Mouse (Mus musculus): ENCODE data around the gene Maml3.

Maml3 gene

DNA sequence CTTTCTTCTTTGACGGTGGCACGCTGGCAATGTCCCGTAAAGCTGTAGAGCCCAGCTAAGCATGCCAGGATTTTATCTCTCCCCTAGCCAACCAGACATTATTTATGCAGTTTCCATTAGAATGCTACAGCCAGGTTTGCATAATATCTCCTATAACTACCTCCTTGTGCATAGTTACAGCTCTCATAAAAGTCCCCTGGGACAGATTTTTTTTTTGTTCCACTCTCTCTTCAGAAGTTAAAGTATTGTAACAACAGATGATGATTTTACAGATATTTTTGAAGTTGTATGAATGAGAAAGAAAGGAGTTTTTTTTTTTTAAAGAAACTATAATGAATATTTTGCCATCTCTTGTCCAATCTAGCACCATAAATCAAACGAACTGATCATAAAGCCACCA is 232.1 kb downstream of the Maml3 start:
- DNase-seq (ENCODE audit: low spot score in 2 of 2), result no peak

DNA sequence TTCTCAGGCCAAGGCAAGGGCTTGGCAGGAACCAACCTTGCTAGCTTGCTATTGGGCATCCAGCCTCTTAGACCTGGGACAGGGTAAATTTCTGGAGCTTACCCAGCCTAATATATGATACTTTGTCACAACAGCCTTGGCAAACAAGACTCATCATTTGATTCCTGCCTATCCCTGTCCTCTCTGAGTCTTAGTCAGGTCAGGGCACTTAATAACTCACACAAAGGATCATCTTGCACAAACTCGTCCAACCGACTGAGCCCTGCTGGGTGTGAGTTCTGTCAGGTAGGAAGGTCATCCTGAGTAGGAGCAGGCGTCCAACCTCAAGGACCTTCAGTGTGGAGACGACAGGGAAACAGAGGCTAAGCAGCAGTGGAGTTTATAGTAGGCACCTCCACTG is 233.5 kb downstream of the Maml3 start:
- no peak for DNase-seq (ENCODE audit: low spot score in 2 of 2)

DNA sequence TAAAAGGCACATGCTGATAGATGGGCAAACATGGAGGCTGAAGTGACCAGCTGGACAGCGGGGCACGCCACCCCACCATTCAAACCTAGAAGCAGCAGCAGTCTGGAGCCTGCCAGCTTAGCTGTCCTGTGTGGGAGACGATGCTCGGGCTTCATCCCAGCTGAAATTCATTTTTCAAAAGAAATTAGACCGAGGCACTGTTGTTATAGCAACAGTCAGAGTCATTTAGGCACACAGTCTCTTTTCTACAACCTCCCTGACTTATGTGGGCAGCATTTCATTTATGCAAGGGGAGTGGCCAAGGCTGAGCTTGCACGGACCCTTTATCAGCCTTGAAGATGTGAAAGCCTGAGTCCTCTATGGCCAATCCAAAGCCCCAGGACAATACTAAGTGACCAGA is 234.9 kb downstream of the Maml3 start:
- DNase-seq (ENCODE audit: low spot score in 2 of 2), result no peak

DNA sequence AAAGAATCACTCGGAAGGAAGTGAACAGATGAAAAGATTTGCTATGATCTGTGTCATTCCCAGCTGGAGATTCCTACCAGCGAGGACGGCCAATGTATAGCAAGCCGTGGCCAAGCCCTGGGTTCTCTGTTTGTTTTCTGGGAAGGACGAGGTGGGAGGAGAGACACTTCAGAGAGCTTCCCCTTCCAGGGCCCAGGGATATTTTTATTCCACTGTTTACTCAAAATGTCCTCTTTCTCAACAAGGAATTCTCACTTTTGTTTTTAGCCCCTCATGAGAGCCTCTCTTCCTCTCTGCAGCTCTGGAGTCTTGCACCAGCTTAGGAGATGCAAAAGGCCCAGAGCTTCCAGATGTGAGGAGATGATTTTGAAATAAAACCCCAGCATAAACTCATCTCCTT is 236.0 kb downstream of the Maml3 start:
- no peak for DNase-seq (ENCODE audit: low spot score in 2 of 2)

DNA sequence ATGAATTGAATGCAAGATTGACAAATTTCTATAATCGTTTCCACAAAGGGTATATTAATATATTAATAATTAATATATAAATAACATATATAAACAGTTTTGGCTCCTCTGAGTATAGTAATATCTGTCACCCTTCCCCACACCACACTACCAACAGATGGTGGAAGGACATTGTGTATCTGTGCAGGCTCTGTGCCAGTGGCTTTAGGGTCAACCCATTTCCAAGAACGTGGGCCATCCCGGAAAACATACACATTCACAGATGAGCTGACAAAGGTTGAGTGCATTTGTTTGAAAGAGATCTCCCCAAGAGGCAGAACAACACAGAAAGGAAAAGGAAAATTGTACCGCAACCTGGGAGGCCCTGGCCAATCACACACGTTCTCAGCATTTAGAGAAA is 238.4 kb downstream of the Maml3 start:
- no peak for DNase-seq (ENCODE audit: low spot score in 2 of 2)

DNA sequence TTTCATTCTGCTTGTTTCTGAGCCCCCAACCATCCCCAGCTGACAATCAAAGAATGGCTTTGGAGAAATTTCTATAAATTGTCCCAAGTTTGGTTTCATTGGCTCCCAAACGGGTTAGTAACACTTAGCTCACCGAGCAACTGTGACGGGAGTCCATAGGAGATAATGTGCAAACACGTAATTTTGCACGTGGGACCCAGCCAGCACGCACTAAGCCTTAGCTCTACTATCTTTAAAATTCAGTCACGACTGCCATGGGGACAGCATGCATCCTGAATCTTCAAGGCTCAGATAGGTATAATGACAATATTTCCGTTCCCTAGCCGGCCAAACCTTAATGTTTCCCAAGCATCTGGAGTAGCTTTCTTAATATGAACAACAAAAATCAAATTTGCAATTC is 243.2 kb downstream of the Maml3 start:
- no peak for DNase-seq (ENCODE audit: low spot score in 2 of 2)

DNA sequence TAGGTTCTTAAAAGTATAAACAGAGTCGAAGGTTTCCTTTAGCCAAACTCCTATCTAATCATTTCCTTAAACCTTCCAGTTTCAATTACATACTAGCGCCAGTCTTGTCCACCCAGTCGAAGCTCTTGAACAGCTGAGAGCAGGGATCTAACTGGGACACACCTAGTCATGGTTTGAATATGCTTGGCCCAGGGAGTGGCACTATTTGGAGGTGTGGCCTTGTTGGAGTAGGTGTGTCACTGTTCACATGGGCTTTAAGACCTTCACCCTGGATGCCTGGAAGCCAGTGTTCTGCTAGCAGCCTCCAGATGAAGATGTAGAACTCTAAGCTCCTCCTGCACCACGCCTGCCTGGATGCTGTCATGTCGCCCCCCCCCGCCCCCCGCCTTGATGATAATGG is 244.4 kb downstream of the Maml3 start:
- no peak for DNase-seq (ENCODE audit: low spot score in 2 of 2)

DNA sequence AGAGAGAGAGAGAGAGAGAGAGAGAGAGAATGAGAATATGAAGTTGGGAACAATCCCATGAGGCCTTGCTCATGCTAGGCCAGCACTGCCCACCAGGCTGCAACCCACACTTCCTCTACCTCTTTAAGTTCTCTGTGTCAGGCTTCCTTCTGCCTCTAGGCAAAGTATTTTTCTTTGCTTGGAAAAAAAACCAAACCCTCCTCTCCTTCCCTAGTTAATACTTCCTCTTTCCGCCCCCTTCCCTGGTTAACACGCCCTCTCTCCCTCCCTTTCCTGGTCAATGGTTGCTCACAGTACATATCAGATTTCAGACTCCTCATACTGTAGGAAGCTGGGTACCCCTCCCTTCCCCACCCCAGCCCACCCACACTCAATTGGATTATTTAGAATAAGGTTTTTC is 245.7 kb downstream of the Maml3 start:
- DNase-seq (ENCODE audit: low spot score in 2 of 2), result no peak

DNA sequence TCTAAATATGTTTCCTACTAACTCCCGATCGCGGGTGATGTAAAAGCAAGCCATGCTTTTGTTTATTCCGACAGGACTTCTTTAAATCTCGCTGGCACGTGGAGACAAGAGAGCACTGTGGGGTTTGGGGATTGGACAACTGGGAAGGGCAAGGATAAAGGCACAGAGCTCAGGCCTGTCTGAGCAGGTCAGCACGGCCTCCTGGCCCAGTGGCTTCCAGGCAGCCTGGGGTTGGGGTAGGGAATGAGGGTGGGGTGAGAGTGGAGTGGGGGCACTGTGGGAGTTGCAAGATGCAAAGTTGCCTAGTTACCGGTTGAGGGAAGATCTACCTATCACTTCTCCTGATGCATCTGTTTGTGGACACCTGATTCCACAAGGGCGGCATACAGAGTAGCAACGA is 250.7 kb downstream of the Maml3 start:
- no peak for DNase-seq (ENCODE audit: low spot score in 2 of 2)

DNA sequence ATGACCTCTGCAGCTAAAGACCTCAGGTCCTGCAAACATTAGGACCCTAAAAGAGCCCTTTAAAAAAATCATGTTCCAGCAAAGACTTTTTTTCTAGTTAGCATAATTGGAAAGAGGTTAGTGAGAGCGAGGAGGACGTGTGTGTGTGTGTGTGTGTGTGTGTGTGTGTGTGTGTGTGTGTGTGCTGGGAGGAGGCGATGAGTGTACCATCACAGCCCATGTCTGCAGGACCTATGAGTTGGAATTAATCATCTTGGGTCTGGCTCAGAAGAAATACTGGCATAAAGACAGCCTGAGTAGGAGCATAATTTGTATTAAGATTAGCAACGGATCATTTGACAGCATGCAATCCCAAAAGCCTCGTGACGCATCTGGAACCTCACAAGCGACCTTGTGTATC is 251.3 kb downstream of the Maml3 start:
- DNase-seq (ENCODE audit: low spot score in 2 of 2), result no peak

DNA sequence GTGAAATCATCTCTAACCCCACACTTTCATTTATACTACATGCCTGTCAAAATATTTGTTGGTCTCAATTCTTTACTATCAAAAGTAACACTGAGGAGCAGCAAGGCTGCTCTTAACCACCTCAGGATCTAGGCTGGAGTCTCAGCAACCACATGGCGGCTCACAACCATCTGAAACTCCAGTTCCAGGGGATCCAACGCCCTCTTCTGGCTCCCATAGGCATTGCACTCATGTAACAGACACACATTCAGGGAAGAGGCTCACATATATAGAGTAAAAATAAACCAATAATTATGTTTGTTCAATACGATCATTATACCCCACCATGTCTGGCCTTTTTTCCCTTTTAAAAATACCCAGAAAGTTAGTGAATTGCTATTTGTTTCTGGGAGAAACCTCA is 252.2 kb downstream of the Maml3 start:
- DNase-seq (ENCODE audit: low spot score in 2 of 2), result no peak

DNA sequence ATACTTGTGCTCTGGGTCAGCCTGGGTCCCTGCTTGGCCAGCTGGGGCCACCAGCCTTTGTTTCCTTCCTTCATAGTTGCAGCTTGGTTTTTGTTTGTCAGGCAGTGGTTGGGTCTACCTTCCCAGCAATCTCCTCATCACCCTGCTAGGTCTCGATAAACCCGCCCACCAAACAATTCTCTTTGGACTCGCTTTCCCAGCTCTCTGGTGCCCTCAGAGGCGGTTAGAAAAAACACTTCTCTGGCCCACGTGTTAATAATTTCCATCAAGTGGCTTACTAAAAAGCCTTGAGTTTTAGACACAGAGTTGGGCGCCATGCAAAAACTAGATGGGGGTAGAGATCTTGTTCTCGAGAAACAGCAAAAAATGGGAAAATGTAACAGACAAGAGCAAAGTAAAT is 253.3 kb downstream of the Maml3 start:
- no peak for DNase-seq (ENCODE audit: low spot score in 2 of 2)

DNA sequence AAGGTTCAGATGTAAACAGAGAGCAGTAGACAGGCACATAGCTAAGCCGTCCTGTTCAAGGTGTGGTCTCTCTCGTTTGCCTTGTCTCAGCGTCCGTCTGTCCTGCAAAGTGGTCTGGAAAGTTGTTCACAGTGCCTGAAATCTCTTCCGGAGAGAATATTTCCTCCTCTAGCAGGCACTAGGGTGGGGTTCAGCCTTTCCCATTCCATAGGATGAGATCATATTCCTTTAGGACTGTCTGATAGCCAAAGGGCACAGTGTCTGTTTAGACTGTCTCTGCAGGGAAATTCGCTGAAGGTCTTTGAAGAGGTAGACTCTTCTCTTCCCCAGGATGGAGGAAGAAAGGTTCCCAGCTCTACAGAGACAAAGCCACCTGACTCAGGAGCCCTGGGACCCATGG is 255.4 kb downstream of the Maml3 start:
- DNase-seq (ENCODE audit: low spot score in 2 of 2), result no peak

DNA sequence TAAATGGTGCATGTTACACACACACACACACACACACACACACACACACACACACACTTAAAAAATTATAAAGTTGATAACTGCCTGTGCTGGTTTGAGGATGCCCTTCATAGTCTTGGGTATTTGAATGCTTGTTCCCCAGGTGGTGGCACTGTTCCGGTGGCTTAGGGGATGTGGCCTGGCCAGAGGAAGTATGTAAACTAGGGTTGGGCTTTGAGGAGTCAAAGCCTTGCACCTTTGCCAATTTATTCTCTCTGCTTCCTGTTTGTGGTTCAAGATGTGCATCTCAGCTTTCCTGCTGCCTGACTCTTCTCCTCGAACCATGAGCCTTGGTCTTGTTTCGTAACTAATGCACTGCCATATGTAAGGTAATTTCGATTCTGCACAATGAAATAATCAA is 257.6 kb downstream of the Maml3 start:
- peak in 1 of 2 experiments; percentile 20 for DNase-seq (ENCODE audit: low spot score in 2 of 2)

DNA sequence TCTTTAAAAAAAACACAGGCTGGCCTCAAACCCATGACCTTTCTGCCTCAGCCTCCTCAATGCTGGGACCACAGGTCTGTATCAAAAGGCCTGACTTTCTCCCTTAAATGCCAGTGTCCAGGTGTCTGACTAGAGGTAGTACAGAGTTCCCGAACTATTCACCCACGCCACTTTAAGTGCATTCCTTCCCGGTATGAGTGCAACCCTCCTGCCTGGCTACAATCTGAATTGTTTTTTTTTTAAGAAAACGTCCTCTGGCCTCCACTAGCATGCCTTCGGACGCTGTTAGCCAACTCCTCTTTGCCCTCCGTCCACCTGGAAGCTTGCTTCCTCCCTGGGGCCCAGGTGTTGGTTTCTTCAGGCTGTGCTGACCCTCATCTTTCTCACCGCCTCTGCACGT is 260.6 kb downstream of the Maml3 start:
- DNase-seq (ENCODE audit: low spot score in 2 of 2), result no peak

DNA sequence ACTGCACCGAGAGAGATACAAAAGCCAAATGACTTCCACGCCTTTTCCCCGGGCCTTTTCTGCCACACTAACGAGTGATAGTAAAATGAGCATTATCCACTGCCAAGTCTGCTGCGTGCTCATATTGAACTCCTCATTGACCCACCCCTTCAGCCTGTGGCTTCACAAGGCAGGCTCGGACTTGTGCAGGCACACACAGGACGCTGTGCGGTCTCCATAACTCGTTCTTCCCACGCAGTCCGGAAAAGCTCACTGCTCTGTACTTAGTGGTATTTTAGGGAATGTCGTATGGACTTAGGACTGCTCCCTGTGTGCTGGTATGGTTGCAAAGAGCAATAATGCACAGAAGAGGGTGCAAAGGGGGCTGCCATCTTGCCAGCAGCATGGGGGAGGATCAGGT is 262.7 kb downstream of the Maml3 start:
- DNase-seq (ENCODE audit: low spot score in 2 of 2), result no peak

DNA sequence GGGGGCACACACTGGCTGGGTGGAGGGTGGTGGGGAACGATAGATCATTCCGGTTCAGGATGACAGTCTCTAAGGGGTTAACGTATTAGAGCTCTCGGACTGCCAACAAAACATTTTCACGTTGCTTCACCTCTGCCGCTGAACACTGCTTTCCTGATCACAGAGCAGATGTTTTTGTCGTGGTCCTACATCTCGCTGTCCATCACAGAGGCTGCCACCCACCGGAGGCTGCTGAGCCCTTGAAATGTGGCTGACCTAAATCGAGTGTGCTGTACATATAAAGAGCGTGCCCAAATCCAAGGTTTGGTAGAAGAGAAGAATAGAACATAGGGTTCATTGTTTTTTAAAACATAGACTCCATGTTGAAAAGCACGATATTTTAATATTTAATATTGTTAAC is 263.3 kb downstream of the Maml3 start:
- no peak for DNase-seq (ENCODE audit: low spot score in 2 of 2)

DNA sequence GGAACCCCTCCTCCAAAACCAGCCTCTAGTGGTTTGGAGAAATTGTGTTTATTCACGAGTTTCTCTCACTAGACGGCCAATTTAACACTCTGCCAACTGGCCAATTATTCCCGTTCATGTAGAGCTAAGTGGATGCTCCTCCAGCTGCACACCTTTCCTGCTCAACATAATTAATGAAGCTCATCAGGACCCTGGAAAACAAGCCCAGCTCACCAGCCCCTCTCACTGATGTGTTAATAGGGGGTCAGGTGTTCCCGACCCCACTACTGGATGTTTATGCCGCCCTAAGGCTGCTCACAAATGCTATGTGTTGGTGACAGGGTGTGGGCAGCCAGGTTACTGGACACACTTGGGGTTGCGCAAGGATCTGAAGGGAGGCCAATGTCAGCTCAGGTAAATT is 263.7 kb downstream of the Maml3 start:
- no peak for DNase-seq (ENCODE audit: low spot score in 2 of 2)

DNA sequence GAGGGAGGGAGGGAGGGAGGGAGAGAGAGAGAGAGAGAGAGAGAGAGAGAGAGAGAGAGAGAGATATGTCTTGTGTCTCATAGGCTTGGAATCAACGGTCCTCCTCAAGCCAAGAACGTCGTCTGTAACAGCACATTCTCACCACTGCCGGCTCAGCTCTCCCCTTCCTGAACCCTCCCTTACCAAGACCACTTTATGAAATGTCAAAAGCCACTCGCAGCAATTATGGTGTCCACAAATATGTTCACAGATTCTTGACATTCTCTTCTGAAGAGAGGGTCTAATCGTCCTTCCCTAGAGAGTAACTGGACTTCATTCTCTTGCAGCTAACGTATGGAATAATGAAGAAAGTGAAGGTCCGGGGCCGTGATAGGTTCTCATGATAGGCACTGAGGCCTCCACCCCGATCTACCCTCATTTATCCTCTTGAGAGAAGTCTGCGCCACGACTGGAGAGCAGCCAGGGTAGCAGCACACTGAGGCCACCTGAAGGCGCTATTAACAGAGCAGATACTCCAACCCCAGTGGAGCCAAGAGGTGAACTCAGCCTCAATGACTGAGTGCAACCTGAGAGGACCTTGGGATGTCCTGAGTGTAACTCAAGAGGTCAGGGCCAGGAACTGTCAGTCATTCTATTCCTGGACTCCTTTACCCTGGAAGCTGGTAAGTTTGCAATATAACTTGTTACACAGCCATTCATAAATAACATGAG is 264.6 kb downstream of the Maml3 start:
- DNase-seq (ENCODE audit: low spot score in 2 of 2), result no peak

DNA sequence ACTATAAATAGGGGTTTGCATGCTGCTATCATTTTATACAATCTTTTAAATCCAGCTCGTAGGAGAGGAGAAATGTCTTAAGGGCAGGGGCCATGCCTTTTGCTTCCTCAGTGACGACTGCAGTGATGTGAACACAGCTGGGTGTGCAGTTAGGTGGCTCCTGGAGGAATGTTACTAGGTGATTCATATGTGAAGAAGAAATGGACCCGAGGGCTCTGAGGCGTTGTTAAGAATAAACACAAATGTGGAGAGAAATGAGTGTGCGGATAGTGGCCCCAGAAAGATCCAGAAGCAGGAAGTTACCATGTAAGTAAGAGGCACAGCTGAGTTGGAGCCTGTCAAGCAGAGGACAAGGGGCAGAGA is 265.5 kb downstream of the Maml3 start:
- DNase-seq (ENCODE audit: low spot score in 2 of 2), result no peak

DNA sequence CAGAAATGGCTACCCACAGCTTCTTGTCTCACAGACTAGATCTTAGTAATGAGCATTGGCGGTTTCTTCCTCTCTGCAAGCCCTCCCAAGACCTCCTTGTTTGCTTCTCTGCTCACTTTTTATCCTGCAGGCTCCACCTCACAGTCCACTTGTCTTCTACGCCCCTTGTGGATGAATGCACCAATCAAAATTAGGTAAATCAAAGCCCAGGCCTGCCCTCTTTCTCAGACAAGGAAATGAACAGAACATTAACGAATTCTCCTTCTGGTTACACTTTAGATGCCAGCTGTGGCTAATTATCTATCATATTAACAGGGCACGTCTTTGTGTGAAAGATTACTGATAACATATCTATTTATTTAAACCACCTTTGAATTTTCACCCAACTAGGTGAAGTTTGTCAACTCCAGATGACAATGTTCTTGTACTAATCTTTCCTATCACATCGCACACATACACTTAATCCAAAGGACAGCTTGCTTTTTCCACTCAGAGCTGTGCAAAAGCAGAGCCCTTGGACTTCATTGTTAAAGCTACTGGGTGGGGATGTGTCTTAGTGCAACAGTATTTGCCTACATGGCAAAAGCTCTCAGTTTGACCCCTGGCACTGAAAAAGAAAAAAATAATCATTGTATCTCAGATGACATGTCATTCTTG is 266.1 kb downstream of the Maml3 start:
- DNase-seq (ENCODE audit: low spot score in 2 of 2), result no peak

DNA sequence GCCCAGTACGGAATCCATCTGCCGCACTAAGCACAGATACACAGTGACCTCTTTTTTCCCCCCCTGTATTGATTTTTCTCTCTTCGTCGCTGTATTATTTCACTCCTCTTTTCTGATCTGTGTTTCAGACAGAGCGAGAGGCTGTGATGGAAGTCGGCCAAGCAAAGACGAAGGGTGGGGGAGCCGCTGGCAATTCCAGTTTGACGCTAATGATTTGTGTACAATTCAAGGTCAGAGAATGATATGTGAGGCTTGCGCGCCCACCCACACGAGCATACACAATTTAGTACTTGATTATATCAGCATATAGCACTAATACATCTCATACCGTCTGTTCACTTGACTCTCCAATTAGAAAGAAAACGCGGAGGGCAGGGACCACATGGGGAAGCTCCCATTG is 271.9 kb downstream of the Maml3 start:
- DNase-seq (ENCODE audit: low spot score in 2 of 2), result no peak

DNA sequence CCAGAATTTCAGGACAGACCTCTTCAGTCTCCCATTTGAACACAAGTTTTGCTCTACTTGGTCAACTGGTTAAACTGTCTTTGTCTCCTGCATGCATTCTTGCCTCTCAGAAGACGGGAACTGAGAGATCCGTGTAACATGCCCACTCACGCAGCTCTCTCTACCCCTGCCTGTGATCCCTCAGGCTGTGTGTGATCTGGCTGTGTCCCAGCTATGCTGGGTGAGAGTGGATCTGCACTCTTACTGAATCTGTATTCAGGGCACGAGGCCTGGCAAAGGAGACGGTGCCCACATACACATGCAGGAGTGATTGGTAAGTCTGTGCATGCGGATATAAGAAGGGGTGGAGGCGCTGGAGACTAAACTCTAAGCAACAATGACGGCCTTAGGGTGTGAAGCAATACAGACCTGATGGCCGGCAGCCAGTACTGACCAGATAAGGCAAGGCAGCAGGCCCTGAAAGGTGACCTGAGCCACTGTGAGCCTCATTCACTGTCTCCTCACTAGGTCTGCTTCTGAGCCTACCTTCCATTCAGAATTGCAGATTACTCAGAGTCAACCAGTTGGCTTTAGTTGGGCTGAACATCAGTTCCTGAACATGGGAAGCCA is 274.0 kb downstream of the Maml3 start:
- DNase-seq (ENCODE audit: low spot score in 2 of 2), result no peak

DNA sequence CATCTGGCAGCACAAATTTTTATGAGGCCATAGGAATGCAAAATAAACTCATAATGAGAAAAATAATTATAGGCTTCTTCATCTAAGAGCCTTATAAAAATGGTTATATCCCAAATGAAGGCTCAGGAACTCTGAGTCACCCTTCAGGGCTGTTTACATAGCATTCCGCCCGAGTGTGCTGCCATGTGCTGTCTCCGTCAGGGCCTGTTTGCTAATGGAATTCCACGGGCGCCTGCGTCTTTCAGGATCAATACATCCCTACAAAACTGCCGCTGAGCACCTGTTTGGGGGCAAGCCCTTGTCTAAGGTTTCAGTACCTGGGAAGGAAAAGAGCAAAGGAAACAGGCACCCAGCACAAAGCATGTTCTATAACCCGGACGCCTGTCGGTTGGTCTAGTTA is 279.3 kb downstream of the Maml3 start:
- no peak for DNase-seq (ENCODE audit: low spot score in 2 of 2)
